Mouse (Mus musculus) forebrain, postnatal 0 days (tissue): ENCODE measurements at regions not wholly inside any gene's neighbourhood (a gene's known extent, or its start where the extent isn't known, plus 50 kb on each side); places are given as distances from the start of the nearest gene placed in this dataset.

Experiments used
- ATAC-seq: fragments of 200-750 bp; cut with Nextera tagmentation; 2 replicates; pipeline ENCODE4 v1.8.0; 2017; ENCODE audit warnings: mild to moderate bottlenecking, moderate library complexity
- DNase-seq: peaks from one replicate; pipeline ENCODE4 v3.0.0-alpha.2; 2015
- H3K27ac ChIP-seq: fragments of 300-500 bp; sonication (generic); 2 replicates; pipeline ENCODE4 v1.5.1; 2014; ENCODE audit warnings: low read depth, mild to moderate bottlenecking, antibody characterized with exemption, low read length, moderate library complexity, mixed read lengths
- H3K27me3 ChIP-seq: fragments of 300-500 bp; sonication (generic); 2 replicates; pipeline ENCODE4 v1.6.1; 2014; ENCODE audit warnings: mild to moderate bottlenecking, low read length, mixed read lengths; ENCODE audit not compliant: insufficient read depth
- H3K36me3 ChIP-seq: fragments of 300-500 bp; sonication (generic); 2 replicates; pipeline ENCODE4 v1.6.1; 2014; ENCODE audit warnings: mild to moderate bottlenecking, moderate library complexity; ENCODE audit not compliant: insufficient read depth
- H3K4me1 ChIP-seq: fragments of 300-500 bp; sonication (generic); 2 replicates; pipeline ENCODE4 v1.6.1; 2014; ENCODE audit warnings: antibody characterized with exemption; ENCODE audit not compliant: insufficient read depth
- H3K4me2 ChIP-seq: fragments of 300-500 bp; sonication (generic); 2 replicates; pipeline ENCODE4 v1.6.1; 2014; ENCODE audit warnings: low read depth, mild to moderate bottlenecking, moderate library complexity
- H3K4me3 ChIP-seq: fragments of 300-500 bp; sonication (generic); 2 replicates; pipeline ENCODE4 v1.5.1; 2014; ENCODE audit warnings: low read depth, low read length, mixed read lengths
- H3K9ac ChIP-seq: fragments of 300-500 bp; sonication (generic); 2 replicates; pipeline ENCODE4 v1.6.1; 2014; ENCODE audit warnings: mild to moderate bottlenecking
- H3K9me3 ChIP-seq: fragments of 300-500 bp; sonication (generic); 2 replicates; pipeline ENCODE4 v1.6.1; 2016; ENCODE audit warnings: low read length
- CTCF ChIP-seq: sonication (generic); IDR thresholded peaks from 2 replicates; pipeline ENCODE4 v1.5.1; 2016; ENCODE audit warnings: antibody characterized with exemption, control low read depth, low read depth
- WGBS: fragments of 180-500 bp; shearing (Covaris S2); extraction: QIAGEN DNeasy Blood & Tissue Kit; methylation state at CpG from one replicate; pipeline ENCODE4 v1.1.7; 2014; 5-methylcytosine and 5-hydroxymethylcytosine counted together

- no peak for TF ChIP-seq CTCF
- no peak for ATAC-seq
- H3K27me3 ChIP-seq: no peaks in the 10 kb centered on the region
- WGBS: 75% methylated on average over 6 of the region's 6 CpGs
- H3K4me3 ChIP-seq: no peak overlapping the region
- no peaks in the 10 kb centered on the region for H3K9me3 ChIP-seq
- no peak overlapping the region for H3K27ac ChIP-seq
- H3K4me2 ChIP-seq: no peak overlapping the region
- no peak overlapping the region for H3K9ac ChIP-seq
- DNase-seq: no peak
- H3K4me1 ChIP-seq: no peaks in the 10 kb centered on the region
- H3K36me3 ChIP-seq: no peaks in the 10 kb centered on the region
Observed at GRCm38 (mm10) chr4:95202478-95202877, 150.5 kb upstream of the Jun start.

GRCm38 (mm10) chr4:95203577-95203976, 151.6 kb upstream of the Jun start:
- H3K9ac ChIP-seq: no peak overlapping the region
- ATAC-seq (no peak), DNase-seq (no peak)
- no peak overlapping the region for H3K27ac ChIP-seq
- H3K36me3 ChIP-seq: no peaks in the 10 kb centered on the region
- no peaks in the 10 kb centered on the region for H3K4me1 ChIP-seq
- no peaks in the 10 kb centered on the region for H3K9me3 ChIP-seq
- no peak for TF ChIP-seq CTCF
- no peak overlapping the region for H3K4me2 ChIP-seq
- H3K27me3 ChIP-seq: no peaks in the 10 kb centered on the region
- no peak overlapping the region for H3K4me3 ChIP-seq

- no peak for ATAC-seq
- no peak for DNase-seq
- no peak overlapping the region for H3K4me2 ChIP-seq
- H3K4me3 ChIP-seq: no peak overlapping the region
- WGBS: 77% methylated on average over 1 of the region's 1 CpGs
- no peaks in the 10 kb centered on the region for H3K27me3 ChIP-seq
- H3K9ac ChIP-seq: no peak overlapping the region
- H3K27ac ChIP-seq: no peak overlapping the region
- no peaks in the 10 kb centered on the region for H3K9me3 ChIP-seq
- TF ChIP-seq CTCF: no peak
- no peaks in the 10 kb centered on the region for H3K36me3 ChIP-seq
- no peaks in the 10 kb centered on the region for H3K4me1 ChIP-seq
Observed at GRCm38 (mm10) chr4:95205372-95205771, 153.3 kb upstream of the Jun start.

GRCm38 (mm10) chr4:95207783-95208182, 155.8 kb upstream of the Jun start:
- Histone ChIP-seq H3K9me3 (no peaks in the 10 kb centered on the region), H3K4me2 (no peak overlapping the region), H3K27me3 (no peaks in the 10 kb centered on the region), H3K9ac (no peak overlapping the region), H3K4me3 (no peak overlapping the region), H3K36me3 (no peaks in the 10 kb centered on the region), H3K4me1 (no peaks in the 10 kb centered on the region), H3K27ac (no peak overlapping the region)
- DNase-seq (no peak), ATAC-seq (no peak)
- WGBS: 89% methylated on average over 5 of the region's 5 CpGs
- no peak for TF ChIP-seq CTCF

- Histone ChIP-seq H3K9me3 (no peaks in the 10 kb centered on the region), H3K4me2 (no peak overlapping the region), H3K9ac (no peak overlapping the region), H3K4me1 (no peaks in the 10 kb centered on the region), H3K27me3 (no peaks in the 10 kb centered on the region), H3K27ac (no peak overlapping the region), H3K4me3 (no peak overlapping the region), H3K36me3 (no peaks in the 10 kb centered on the region)
- ATAC-seq (no peak), DNase-seq (no peak)
- 89% methylated on average over 7 of the region's 7 CpGs for whole genome bisulfite sequencing
- TF ChIP-seq CTCF: no peak
Observed at GRCm38 (mm10) chr4:95208827-95209226, 156.8 kb upstream of the Jun start.

GRCm38 (mm10) chr4:95209322-95210119, 157.5 kb upstream of the Jun start:
- DNase-seq (no peak), ATAC-seq (no peak)
- H3K4me3 ChIP-seq: no peak overlapping the region
- H3K36me3 ChIP-seq: no peaks in the 10 kb centered on the region
- no peak for TF ChIP-seq CTCF
- WGBS: 66% methylated on average over 3 of the region's 3 CpGs
- no peaks in the 10 kb centered on the region for H3K4me1 ChIP-seq
- no peak overlapping the region for H3K27ac ChIP-seq
- H3K9ac ChIP-seq: no peak overlapping the region
- no peaks in the 10 kb centered on the region for H3K9me3 ChIP-seq
- H3K4me2 ChIP-seq: no peak overlapping the region
- no peaks in the 10 kb centered on the region for H3K27me3 ChIP-seq

GRCm38 (mm10) chr4:95212561-95212960, 160.5 kb upstream of the Jun start:
- Histone ChIP-seq H3K4me1 (no peaks in the 10 kb centered on the region), H3K4me3 (no peak overlapping the region), H3K36me3 (no peaks in the 10 kb centered on the region), H3K27ac (no peak overlapping the region), H3K9ac (no peak overlapping the region), H3K9me3 (no peaks in the 10 kb centered on the region), H3K4me2 (no peak overlapping the region), H3K27me3 (no peaks in the 10 kb centered on the region)
- no peak for ATAC-seq
- TF ChIP-seq CTCF: no peak
- whole genome bisulfite sequencing: 46% methylated on average over 2 of the region's 2 CpGs
- DNase-seq: no peak

GRCm38 (mm10) chr4:95213026-95213425, 161.0 kb upstream of the Jun start:
- no peaks in the 10 kb centered on the region for H3K9me3 ChIP-seq
- WGBS: 87% methylated on average over 3 of the region's 3 CpGs
- ATAC-seq: no peak
- no peak for DNase-seq
- no peak overlapping the region for H3K9ac ChIP-seq
- no peak overlapping the region for H3K4me3 ChIP-seq
- H3K4me2 ChIP-seq: no peak overlapping the region
- no peaks in the 10 kb centered on the region for H3K27me3 ChIP-seq
- no peak overlapping the region for H3K27ac ChIP-seq
- H3K36me3 ChIP-seq: no peaks in the 10 kb centered on the region
- H3K4me1 ChIP-seq: no peaks in the 10 kb centered on the region
- no peak for TF ChIP-seq CTCF
